Mouse (Mus musculus) thymus, adult 2 months (tissue): ENCODE measurements around the gene Gm572.

Experiments
- CTCF ChIP-seq: fragments of 200-500 bp; IDR thresholded peaks from 2 replicates; pipeline ENCODE4 v1.5.1; 2012; ENCODE audit warnings: mild to moderate bottlenecking, control low read depth, low read length, moderate library complexity, borderline replicate concordance; ENCODE audit not compliant: control insufficient read depth, poor library complexity, insufficient read depth; ENCODE audit errors: extremely low read depth
- POLR2A ChIP-seq: fragments of 200-500 bp; IDR thresholded peaks from 2 replicates; pipeline ENCODE4 v1.6.1; 2012; ENCODE audit warnings: mild to moderate bottlenecking, low read length, control low read depth, moderate library complexity; ENCODE audit not compliant: control insufficient read depth, poor library complexity, insufficient read depth; ENCODE audit errors: extremely low read depth

DNA sequence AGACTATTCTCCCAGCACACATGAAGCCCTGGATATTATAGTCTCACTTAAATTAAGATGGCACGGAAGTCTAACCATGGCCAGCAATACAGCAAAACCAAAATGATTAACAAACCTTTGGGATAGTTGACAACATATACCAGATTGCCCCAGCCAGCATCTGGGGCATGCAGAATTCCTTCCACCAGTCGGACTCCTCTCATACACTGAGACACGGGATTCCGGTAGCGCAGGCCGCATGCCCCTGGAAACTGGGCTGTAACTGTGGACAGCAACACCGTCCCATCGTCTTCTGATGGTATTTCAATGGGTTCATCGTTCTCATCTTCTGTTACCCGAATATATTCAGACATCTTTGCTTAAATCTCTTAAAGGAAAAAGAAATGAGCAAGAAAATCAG is 18.1 kb upstream of the Gm572 start:
- TF ChIP-seq POLR2A (no peak), CTCF (no peak)
